Mouse (Mus musculus) forebrain, embryonic 11.5 days (tissue): Measurements from ENCODE around the gene Commd1. TPM values are rescaled to one million over a fixed set of nuclear protein-coding genes. Genes with fewer than 3 reads are reported as not detected.

Experiments used
- ATAC-seq: fragments of 200-750 bp; cut with Nextera tagmentation; replicated peaks from 2 replicates; pipeline ENCODE4 v1.8.0; 2017; ENCODE audit warnings: moderate TSS enrichment; ENCODE audit not compliant: low FRiP score
- DNase-seq: peaks from one replicate; pipeline ENCODE4 v3.0.0-alpha.2; 2017; ENCODE audit warnings: low spot score
- H3K27ac ChIP-seq: fragments of 300-500 bp; sonication (generic); 2 replicates; pipeline ENCODE4 v1.5.1; 2014; ENCODE audit warnings: low read depth, low read length
- H3K27me3 ChIP-seq: fragments of 300-500 bp; sonication (generic); 2 replicates; pipeline ENCODE4 v1.6.1; 2014; ENCODE audit warnings: mild to moderate bottlenecking, low read length, mixed read lengths; ENCODE audit not compliant: control insufficient read depth, insufficient read depth
- H3K36me3 ChIP-seq: fragments of 300-500 bp; sonication (generic); 2 replicates; pipeline ENCODE4 v1.6.1; 2014; ENCODE audit warnings: mild to moderate bottlenecking, low read length, moderate library complexity, mixed read lengths; ENCODE audit not compliant: control insufficient read depth, insufficient read depth
- H3K4me1 ChIP-seq: fragments of 300-500 bp; sonication (generic); replicated peaks from 2 replicates; pipeline ENCODE4 v1.6.1; 2014; ENCODE audit warnings: low read length, mixed read lengths; ENCODE audit not compliant: control insufficient read depth, insufficient read depth
- H3K4me2 ChIP-seq: fragments of 300-500 bp; sonication (generic); 2 replicates; pipeline ENCODE4 v1.6.1; 2014; ENCODE audit warnings: low read depth, mild to moderate bottlenecking, low read length, moderate library complexity, mixed read lengths; ENCODE audit not compliant: severe bottlenecking
- H3K4me3 ChIP-seq: fragments of 300-500 bp; sonication (generic); 2 replicates; pipeline ENCODE4 v1.5.1; 2014; ENCODE audit warnings: low read depth, low read length
- H3K9ac ChIP-seq: fragments of 300-500 bp; sonication (generic); 2 replicates; pipeline ENCODE4 v1.6.1; 2014; ENCODE audit warnings: low read length
- H3K9me3 ChIP-seq: fragments of 300-500 bp; sonication (generic); 2 replicates; pipeline ENCODE4 v1.6.1; 2016; ENCODE audit warnings: low read length, mixed read lengths; ENCODE audit not compliant: control insufficient read depth
- WGBS: fragments of 180-500 bp; shearing (Covaris S2); extraction: QIAGEN DNeasy Blood & Tissue Kit; methylation state at CpG from one replicate; pipeline ENCODE4 v1.1.7; 2014; 5-methylcytosine and 5-hydroxymethylcytosine counted together
- polyA plus RNA-seq: library from polyadenylated mRNA; unstranded; fragments of >200 nt; fragmentation: Nextera tagmentation; extraction: Ambion mirVana; gene quantifications from 2 replicates; pipeline ENCODE4 v1.2.1, GENCODE M21; 2014

The Commd1 gene
- polyA plus RNA-seq, 1 experiment from 2014 or later = 399 TPM

- Histone ChIP-seq H3K4me3 (peak overlapping the region; percentile 67; the same call in 1 of the 2 replicates), H3K36me3 (no peaks in the 10 kb centered on the region), H3K4me2 (no peak overlapping the region), H3K9ac (no peak overlapping the region), H3K4me1 (0 out of 2 replicates have a peak, but pooled peaks cover 2% of the 10 kb centered on the region), H3K27me3 (no peaks in the 10 kb centered on the region), H3K9me3 (no peaks in the 10 kb centered on the region), H3K27ac (no peak overlapping the region)
- no peak for ATAC-seq
- DNase-seq = no peak
- WGBS = 68% methylated on average over 6 of the region's 6 CpGs
Observed at GRCm38 (mm10) chr11:22982846-22983245, 664 bp upstream of the Commd1 start.

- 5% methylated on average over 12 of the region's 12 CpGs for WGBS
- Histone ChIP-seq H3K4me3 (peak overlapping the region; percentile 67), H3K4me2 (peak overlapping the region; percentile 58), H3K36me3 (no peaks in the 10 kb centered on the region), H3K4me1 (0 out of 2 replicates have a peak, but pooled peaks cover 2% of the 10 kb centered on the region), H3K27me3 (no peaks in the 10 kb centered on the region), H3K9me3 (no peaks in the 10 kb centered on the region), H3K9ac (peak overlapping the region; percentile 74), H3K27ac (peak overlapping the region; percentile 96)
- ATAC-seq = peak; percentile 52
- peak; percentile 57 for DNase-seq
Observed at GRCm38 (mm10) chr11:22981543-22981950, 635 bp downstream of the Commd1 start.

GRCm38 (mm10) chr11:22981041-22981440 lies 1.1 kb downstream of the Commd1 start:
- H3K36me3 ChIP-seq = no peaks in the 10 kb centered on the region
- H3K4me2 ChIP-seq = peak overlapping the region; percentile 58; the same call in 1 of the 2 replicates
- 50% methylated on average over 4 of the region's 4 CpGs for whole genome bisulfite sequencing
- peak overlapping the region; percentile 23 for H3K9ac ChIP-seq
- peak overlapping the region; percentile 67 for H3K4me3 ChIP-seq
- DNase-seq (no peak), ATAC-seq (no peak)
- H3K27me3 ChIP-seq = no peaks in the 10 kb centered on the region
- H3K4me1 ChIP-seq = 0 out of 2 replicates have a peak, but pooled peaks cover 2% of the 10 kb centered on the region
- H3K27ac ChIP-seq = no peak overlapping the region
- no peaks in the 10 kb centered on the region for H3K9me3 ChIP-seq

- no peak for DNase-seq
- Histone ChIP-seq H3K4me1 (0 out of 2 replicates have a peak, but pooled peaks cover 2% of the 10 kb centered on the region), H3K36me3 (no peaks in the 10 kb centered on the region), H3K27me3 (no peaks in the 10 kb centered on the region), H3K4me2 (no peak overlapping the region), H3K9me3 (no peaks in the 10 kb centered on the region), H3K4me3 (no peak overlapping the region), H3K27ac (no peak overlapping the region), H3K9ac (no peak overlapping the region)
- no peak for ATAC-seq
- 85% methylated on average over 1 of the region's 1 CpGs for WGBS
Observed at GRCm38 (mm10) chr11:22979221-22979620, 3.0 kb downstream of the Commd1 start.

- DNase-seq = no peak
- Histone ChIP-seq H3K9ac (no peak overlapping the region), H3K4me3 (no peak overlapping the region), H3K9me3 (no peaks in the 10 kb centered on the region), H3K4me2 (no peak overlapping the region), H3K27ac (no peak overlapping the region), H3K4me1 (0 out of 2 replicates have a peak, but pooled peaks cover 2% of the 10 kb centered on the region), H3K27me3 (no peaks in the 10 kb centered on the region), H3K36me3 (no peaks in the 10 kb centered on the region)
- WGBS = 84% methylated on average over 1 of the region's 1 CpGs
- no peak for ATAC-seq
Observed at GRCm38 (mm10) chr11:22978711-22979110, 3.5 kb downstream of the Commd1 start.

GRCm38 (mm10) chr11:22978215-22978614 lies 4.0 kb downstream of the Commd1 start:
- no peaks in the 10 kb centered on the region for H3K27me3 ChIP-seq
- no peak overlapping the region for H3K27ac ChIP-seq
- no peaks in the 10 kb centered on the region for H3K36me3 ChIP-seq
- H3K4me3 ChIP-seq = no peak overlapping the region
- H3K4me1 ChIP-seq = 0 out of 2 replicates have a peak, but pooled peaks cover 2% of the 10 kb centered on the region
- H3K9me3 ChIP-seq = no peaks in the 10 kb centered on the region
- H3K9ac ChIP-seq = no peak overlapping the region
- WGBS = 89% methylated on average over 3 of the region's 3 CpGs
- ATAC-seq (no peak), DNase-seq (no peak)
- H3K4me2 ChIP-seq = no peak overlapping the region

- Histone ChIP-seq H3K4me3 (peak overlapping the region; percentile 45), H3K27ac (no peak overlapping the region), H3K9me3 (peaks cover 9% of the 10 kb centered on the region; the same call in 1 of the 2 replicates), H3K9ac (peak overlapping the region; percentile 55), H3K4me2 (peak overlapping the region; percentile 65), H3K4me1 (no peaks in the 10 kb centered on the region; the same call in 1 of the 2 replicates), H3K27me3 (no peaks in the 10 kb centered on the region), H3K36me3 (no peaks in the 10 kb centered on the region; the same call in 1 of the 2 replicates)
- WGBS = 50% methylated on average over 14 of the region's 14 CpGs
- no peak for DNase-seq
- ATAC-seq = no peak
Observed at GRCm38 (mm10) chr11:22973599-22973998, 8.6 kb downstream of the Commd1 start.

GRCm38 (mm10) chr11:22972746-22973526 lies 9.2 kb downstream of the Commd1 start:
- no peaks in the 10 kb centered on the region for H3K27me3 ChIP-seq
- no peaks in the 10 kb centered on the region; the same call in 1 of the 2 replicates for H3K4me1 ChIP-seq
- peak overlapping the region; percentile 55 for H3K9ac ChIP-seq
- 47% methylated on average over 44 of the region's 46 CpGs for WGBS
- H3K9me3 ChIP-seq = peaks cover 9% of the 10 kb centered on the region; the same call in 1 of the 2 replicates
- peak; percentile 86 for DNase-seq
- peak overlapping the region; percentile 49 for H3K4me3 ChIP-seq
- no peak overlapping the region for H3K27ac ChIP-seq
- ATAC-seq = peak; percentile 68
- no peaks in the 10 kb centered on the region; the same call in 1 of the 2 replicates for H3K36me3 ChIP-seq
- peak overlapping the region; percentile 66 for H3K4me2 ChIP-seq
